Mouse (Mus musculus): ENCODE measurements at regions not wholly inside any gene's neighbourhood (a gene's known extent, or its start where the extent isn't known, plus 50 kb on each side); places are given as distances from the start of the nearest gene placed in this dataset.
"Not testable (repeated sequence)": the region's sequence is repeated elsewhere in the genome, so short reads cannot be mapped to it uniquely, and the experiment has no call there.

GRCm38 (mm10) chr13:52241761-52242160, 289.3 kb downstream of the Diras2 start:
- 71% methylated on average over 1 of the region's 1 CpGs for WGBS
- H3K4me2 ChIP-seq, result no peak overlapping the region
- no peaks in the 10 kb centered on the region; the same call in 1 of the 2 replicates for H3K9me3 ChIP-seq
- no peak overlapping the region for H3K27ac ChIP-seq
- H3K4me3 ChIP-seq (replicated peaks), result no peak overlapping the region
- no peaks in the 10 kb centered on the region for H3K36me3 ChIP-seq
- H3K4me1 ChIP-seq, result no peaks in the 10 kb centered on the region
- ATAC-seq (ENCODE audit: insufficient read depth, low FRiP score, low read depth), result no peak
- no peaks in the 10 kb centered on the region for H3K27me3 ChIP-seq (replicated peaks)
- no peak overlapping the region for H3K9ac ChIP-seq

DNA sequence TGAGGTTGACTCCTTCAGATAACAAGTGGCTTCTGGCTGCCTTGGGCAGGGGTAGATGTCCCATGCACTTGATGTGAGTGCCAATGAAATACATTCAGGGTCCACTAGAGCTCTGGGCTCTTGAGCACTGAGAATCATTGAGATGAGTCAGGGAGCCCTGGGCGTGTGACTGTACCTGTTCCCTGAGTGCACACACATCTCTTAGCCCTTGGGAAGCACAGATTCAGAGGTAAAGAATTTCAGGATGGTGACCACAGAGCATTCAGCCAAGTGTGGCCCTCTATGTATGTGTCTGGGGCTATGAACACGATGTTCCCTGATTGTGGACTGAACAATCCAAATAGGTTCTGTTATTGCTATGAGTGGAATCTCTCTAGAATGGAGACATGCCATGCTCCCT, 281.6 kb downstream of the Diras2 start:
- no peaks in the 10 kb centered on the region for H3K27me3 ChIP-seq (replicated peaks)
- H3K9ac ChIP-seq, result no peak overlapping the region
- H3K9me3 ChIP-seq, result no peaks in the 10 kb centered on the region
- H3K36me3 ChIP-seq, result no peaks in the 10 kb centered on the region
- H3K4me2 ChIP-seq, result no peak overlapping the region
- H3K4me1 ChIP-seq, result no peaks in the 10 kb centered on the region
- WGBS, result 84% methylated on average over 2 of the region's 2 CpGs
- ATAC-seq (ENCODE audit: insufficient read depth, low FRiP score, low read depth), result no peak
- no peak overlapping the region for H3K4me3 ChIP-seq (replicated peaks)
- no peak overlapping the region for H3K27ac ChIP-seq

DNA sequence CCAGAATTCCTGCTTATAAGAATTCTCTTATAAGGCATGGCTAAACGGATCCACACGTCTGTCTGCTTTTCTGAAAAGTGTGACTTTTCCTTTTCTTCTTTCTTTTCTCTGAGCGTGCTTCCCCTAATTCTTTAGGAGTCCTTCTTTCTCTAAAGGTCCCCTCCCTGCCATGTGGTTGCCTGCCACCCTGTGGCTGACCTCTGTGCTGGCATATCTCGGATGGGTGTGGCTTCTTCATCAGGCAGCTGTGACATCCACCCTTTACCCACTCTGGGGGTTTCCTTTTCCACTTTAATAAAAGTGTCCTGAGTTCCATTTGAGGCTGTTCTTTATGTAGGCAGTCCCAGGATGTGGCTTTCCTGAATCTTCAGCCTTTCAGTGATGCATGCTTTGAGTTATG, 280.7 kb downstream of the Diras2 start:
- Histone ChIP-seq H3K27ac (no peak overlapping the region), H3K4me1 (no peaks in the 10 kb centered on the region), H3K4me2 (no peak overlapping the region), H3K9me3 (no peaks in the 10 kb centered on the region), H3K9ac (no peak overlapping the region), H3K36me3 (no peaks in the 10 kb centered on the region), H3K27me3 (replicated peaks) (no peaks in the 10 kb centered on the region), H3K4me3 (replicated peaks) (no peak overlapping the region)
- 43% methylated on average over 4 of the region's 4 CpGs for WGBS
- ATAC-seq (ENCODE audit: insufficient read depth, low FRiP score, low read depth), result no peak

- Histone ChIP-seq H3K27me3 (replicated peaks) (no peaks in the 10 kb centered on the region), H3K36me3 (no peaks in the 10 kb centered on the region), H3K4me1 (no peaks in the 10 kb centered on the region), H3K4me3 (replicated peaks) (no peak overlapping the region), H3K9me3 (no peaks in the 10 kb centered on the region), H3K4me2 (no peak overlapping the region), H3K9ac (no peak overlapping the region), H3K27ac (no peak overlapping the region)
- ATAC-seq (ENCODE audit: insufficient read depth, low FRiP score, low read depth), result no peak
- 63% methylated on average over 4 of the region's 4 CpGs for WGBS
These were observed 278.8 kb downstream of the Diras2 start for GRCm38 (mm10) chr13:52252303-52252702.

- not testable (repeated sequence) for H3K9me3 ChIP-seq; H3K27ac ChIP-seq; H3K4me2 ChIP-seq; ATAC-seq (ENCODE audit: insufficient read depth, low FRiP score, low read depth); H3K4me3 ChIP-seq (replicated peaks); H3K36me3 ChIP-seq; H3K4me1 ChIP-seq; H3K27me3 ChIP-seq (replicated peaks); H3K9ac ChIP-seq
- 38% methylated on average over 6 of the region's 6 CpGs for WGBS
These were observed 278.4 kb downstream of the Diras2 start for GRCm38 (mm10) chr13:52252726-52253125.

- ATAC-seq (ENCODE audit: insufficient read depth, low FRiP score, low read depth), result no peak
- H3K36me3 ChIP-seq, result no peaks in the 10 kb centered on the region
- no peaks in the 10 kb centered on the region for H3K27me3 ChIP-seq (replicated peaks)
- H3K4me1 ChIP-seq, result no peaks in the 10 kb centered on the region
- H3K9ac ChIP-seq, result no peak overlapping the region
- no peak overlapping the region for H3K4me3 ChIP-seq (replicated peaks)
- H3K4me2 ChIP-seq, result no peak overlapping the region
- no peak overlapping the region for H3K27ac ChIP-seq
- WGBS, result 28% methylated on average over 8 of the region's 8 CpGs
- no peaks in the 10 kb centered on the region for H3K9me3 ChIP-seq
These were observed 277.9 kb downstream of the Diras2 start for GRCm38 (mm10) chr13:52253138-52253537.

- Histone ChIP-seq H3K27ac (no peak overlapping the region), H3K9ac (no peak overlapping the region), H3K27me3 (replicated peaks) (no peaks in the 10 kb centered on the region), H3K9me3 (no peaks in the 10 kb centered on the region), H3K4me3 (replicated peaks) (no peak overlapping the region), H3K4me2 (no peak overlapping the region), H3K4me1 (no peaks in the 10 kb centered on the region), H3K36me3 (no peaks in the 10 kb centered on the region)
- no peak for ATAC-seq (ENCODE audit: insufficient read depth, low FRiP score, low read depth)
- 13% methylated on average over 9 of the region's 9 CpGs for WGBS
These were observed 276.9 kb downstream of the Diras2 start for GRCm38 (mm10) chr13:52254185-52254584.

- WGBS, result 69% methylated on average over 5 of the region's 5 CpGs
- no peak overlapping the region for H3K27ac ChIP-seq
- no peaks in the 10 kb centered on the region for H3K9me3 ChIP-seq
- H3K9ac ChIP-seq, result no peak overlapping the region
- H3K4me3 ChIP-seq (replicated peaks), result no peak overlapping the region
- H3K36me3 ChIP-seq, result no peaks in the 10 kb centered on the region
- H3K4me2 ChIP-seq, result no peak overlapping the region
- H3K4me1 ChIP-seq, result no peaks in the 10 kb centered on the region
- ATAC-seq (ENCODE audit: insufficient read depth, low FRiP score, low read depth), result no peak
- H3K27me3 ChIP-seq (replicated peaks), result no peaks in the 10 kb centered on the region
These were observed 275.4 kb downstream of the Diras2 start for GRCm38 (mm10) chr13:52255697-52256096.

- H3K36me3 ChIP-seq, result no peaks in the 10 kb centered on the region
- 73% methylated on average over 8 of the region's 8 CpGs for WGBS
- no peak overlapping the region for H3K27ac ChIP-seq
- no peak overlapping the region for H3K9ac ChIP-seq
- H3K4me1 ChIP-seq, result no peaks in the 10 kb centered on the region
- no peak for ATAC-seq (ENCODE audit: insufficient read depth, low FRiP score, low read depth)
- no peak overlapping the region for H3K4me2 ChIP-seq
- H3K27me3 ChIP-seq (replicated peaks), result no peaks in the 10 kb centered on the region
- H3K9me3 ChIP-seq, result no peaks in the 10 kb centered on the region
- no peak overlapping the region for H3K4me3 ChIP-seq (replicated peaks)
These were observed 272.7 kb downstream of the Diras2 start for GRCm38 (mm10) chr13:52258373-52258772.

- H3K9me3 ChIP-seq, result no peaks in the 10 kb centered on the region
- no peaks in the 10 kb centered on the region for H3K4me1 ChIP-seq
- H3K4me2 ChIP-seq, result no peak overlapping the region
- no peak overlapping the region for H3K27ac ChIP-seq
- no peak overlapping the region for H3K4me3 ChIP-seq (replicated peaks)
- no peak overlapping the region for H3K9ac ChIP-seq
- no peak for ATAC-seq (ENCODE audit: insufficient read depth, low FRiP score, low read depth)
- H3K27me3 ChIP-seq (replicated peaks), result no peaks in the 10 kb centered on the region
- 90% methylated on average over 14 of the region's 14 CpGs for WGBS
- H3K36me3 ChIP-seq, result no peaks in the 10 kb centered on the region
These were observed 268.0 kb downstream of the Diras2 start for GRCm38 (mm10) chr13:52262949-52263550.

- Histone ChIP-seq H3K9ac (no peak overlapping the region), H3K4me2 (no peak overlapping the region), H3K4me3 (replicated peaks) (no peak overlapping the region), H3K27me3 (replicated peaks) (no peaks in the 10 kb centered on the region), H3K9me3 (no peaks in the 10 kb centered on the region), H3K4me1 (no peaks in the 10 kb centered on the region), H3K27ac (no peak overlapping the region), H3K36me3 (no peaks in the 10 kb centered on the region)
- WGBS, result 41% methylated on average over 6 of the region's 6 CpGs
- ATAC-seq (ENCODE audit: insufficient read depth, low FRiP score, low read depth), result no peak
These were observed 262.8 kb downstream of the Diras2 start for GRCm38 (mm10) chr13:52268279-52268678.

DNA sequence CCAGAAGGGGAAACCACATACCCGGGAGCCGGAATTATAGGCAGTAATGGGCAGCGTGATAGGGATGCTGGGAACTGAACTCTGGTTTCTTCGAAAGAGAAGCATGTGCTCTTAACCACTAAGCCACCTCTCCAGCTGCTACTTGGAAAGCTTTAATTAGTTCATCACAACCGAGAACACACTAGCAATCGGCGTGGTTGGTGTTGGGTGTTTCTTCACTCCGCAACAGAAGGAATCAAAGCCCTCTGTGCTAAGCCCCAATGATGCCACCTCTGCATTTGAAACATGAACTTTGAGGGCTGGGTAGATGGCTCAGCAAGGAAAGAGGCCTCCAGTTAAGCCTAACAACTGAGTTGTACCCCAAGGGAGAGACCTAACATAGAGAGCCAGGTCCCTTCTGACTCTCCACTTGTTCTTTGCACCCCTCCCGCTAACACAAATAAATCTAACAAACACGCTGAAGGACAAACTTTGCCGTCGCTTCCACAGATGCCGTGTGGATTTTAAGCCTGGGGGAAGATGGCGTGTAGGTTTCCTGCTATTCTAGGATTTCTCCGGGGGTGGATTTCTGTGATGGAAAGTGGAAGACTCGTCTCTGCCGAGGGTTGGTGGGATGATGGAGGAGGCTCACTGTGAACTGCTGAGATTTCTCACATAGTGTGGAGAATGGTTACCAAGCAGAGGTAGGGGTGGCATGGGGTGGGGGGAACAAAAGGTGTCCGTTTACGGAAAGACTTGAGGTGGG, 257.4 kb downstream of the Diras2 start:
- no peak overlapping the region for H3K27ac ChIP-seq
- no peaks in the 10 kb centered on the region; the same call in 1 of the 2 replicates for H3K4me1 ChIP-seq
- no peak for ATAC-seq (ENCODE audit: insufficient read depth, low FRiP score, low read depth)
- no peaks in the 10 kb centered on the region for H3K27me3 ChIP-seq (replicated peaks)
- no peaks in the 10 kb centered on the region for H3K36me3 ChIP-seq
- H3K4me3 ChIP-seq (replicated peaks), result no peak overlapping the region
- 75% methylated on average over 19 of the region's 19 CpGs for WGBS
- no peak overlapping the region for H3K9ac ChIP-seq
- no peak overlapping the region for H3K4me2 ChIP-seq
- no peaks in the 10 kb centered on the region for H3K9me3 ChIP-seq
